24 mouse cellular contexts compared by ENCODE assay signal in the genomic region with DNA sequence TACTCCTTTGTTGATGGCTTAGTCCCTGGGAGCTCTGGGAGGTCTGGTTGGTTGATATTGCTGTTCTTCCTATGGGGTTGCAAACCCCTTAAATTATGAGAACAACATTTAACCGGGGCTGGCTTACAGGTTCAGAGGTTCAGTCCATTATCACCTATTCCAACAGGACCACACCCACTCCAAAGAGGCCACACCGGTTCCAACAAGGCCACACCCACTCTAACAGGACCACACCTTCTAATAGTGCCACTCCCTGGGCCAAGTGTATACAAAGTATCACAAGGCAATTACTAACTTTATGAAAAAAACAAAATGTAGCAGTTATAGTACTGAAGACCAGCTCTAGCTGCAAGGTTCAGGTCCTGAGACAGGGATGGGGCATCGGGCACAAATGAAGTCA. TPM values are rescaled to one million over a fixed set of nuclear protein-coding genes. Genes with fewer than 3 reads are reported as not detected.
DNase-seq lines count a peak whose midpoint lies in the region; ATAC-seq and TF ChIP-seq lines count a peak whose summit lies in the region.
"Had no signal": no experiment of that assay in that cellular context is flagged by ENCODE, and none has a peak within 500 bp of the region (broad histone marks: within the 10 kb centered on the region; RNA-seq: fewer than 3 reads in every experiment).

No protein-coding gene starts in this region.

- no peak overlapping the region for H3K4me2 ChIP-seq in liver, postnatal 0 days (ENCODE audit: low read depth, low read length)
- H3K4me2 ChIP-seq: embryonic facial prominence, embryonic 15.5 days; forebrain, embryonic 15.5 days; heart, embryonic 12.5 days; hindbrain, embryonic 14.5 days had no signal

- H3K79me2 ChIP-seq in macrophage (ENCODE audit: inconsistent target) = no peaks in the 10 kb centered on the region

- 51% methylated on average over 3 of the region's 3 CpGs for WGBS in liver, postnatal 0 days (ENCODE audit: insufficient replicate concordance)
- 56% methylated on average over 3 of the region's 3 CpGs for WGBS in macrophage (ENCODE audit: missing documents)

- H3K9ac ChIP-seq in liver, postnatal 0 days (replicated peaks) = no peak overlapping the region
- H3K9ac ChIP-seq: embryonic facial prominence, embryonic 15.5 days; forebrain, embryonic 15.5 days; heart, embryonic 12.5 days; hindbrain, embryonic 14.5 days had no signal

- no peak overlapping the region for H3K4me3 ChIP-seq in liver, postnatal 0 days (ENCODE audit: low read depth, low read length)
- H3K4me3 ChIP-seq in macrophage (ENCODE audit: inconsistent target) = no peak overlapping the region
- H3K4me3 ChIP-seq: embryonic facial prominence, embryonic 15.5 days; forebrain, embryonic 15.5 days; heart, embryonic 12.5 days; hindbrain, embryonic 10.5 days had no signal

- no peaks in the 10 kb centered on the region for H3K36me3 ChIP-seq in liver, postnatal 0 days (replicated peaks; ENCODE audit: insufficient read depth, low read length)
- H3K36me3 ChIP-seq in macrophage (ENCODE audit: inconsistent target) = no peaks in the 10 kb centered on the region
- H3K36me3 ChIP-seq: embryonic facial prominence, embryonic 15.5 days; forebrain, embryonic 15.5 days; heart, embryonic 12.5 days; hindbrain, embryonic 10.5 days had no signal

- peak; percentile 37 for DNase-seq in liver
- no peak for DNase-seq in liver, postnatal 0 days
- DNase-seq in spleen, postnatal 10 days (ENCODE audit: low spot score in 2 of 2) = no peak
- no peak for DNase-seq in layer of hippocampus, adult 11-12 months (ENCODE audit: low spot score)
- DNase-seq: adrenal gland, postnatal 14 days; cerebellum, adult 2 months; cerebellum, postnatal 14 days; embryo, embryonic 11 days; heart, adult 18-20 months had no signal

- no peaks in the 10 kb centered on the region for H3K27me3 ChIP-seq in liver, postnatal 0 days (ENCODE audit: insufficient read depth, low read length)
- H3K27me3 ChIP-seq: embryonic facial prominence, embryonic 15.5 days; forebrain, embryonic 15.5 days; heart, embryonic 12.5 days had no signal

- no peak for TF ChIP-seq CTCF in liver, postnatal 0 days (IDR thresholded peaks at IDR 0.05; ENCODE audit: low read depth)

- no peaks in the 10 kb centered on the region; the same call in 1 of the 2 replicates for H3K4me1 ChIP-seq in liver, postnatal 0 days (ENCODE audit: insufficient read depth)
- H3K4me1 ChIP-seq: hindbrain, embryonic 10.5 days had no signal

- no peak overlapping the region for H3K27ac ChIP-seq in liver, postnatal 0 days (ENCODE audit: low read depth)
- H3K27ac ChIP-seq in macrophage = 0 out of 2 replicates have a peak overlapping the region, but pooled peaks have one; percentile 32
- H3K27ac ChIP-seq: embryonic facial prominence, embryonic 15.5 days; forebrain, embryonic 15.5 days; hindbrain, embryonic 10.5 days; hindbrain, embryonic 14.5 days had no signal

- ATAC-seq in liver, postnatal 0 days = no peak
- ATAC-seq in erythroblast, adult 5-6 weeks (replicated peaks; ENCODE audit: low FRiP score, poor library complexity, severe bottlenecking) = 0 out of 2 replicates have a peak, but pooled peaks have one; percentile 54
- ATAC-seq: activated CD4-positive, CD25-positive, alpha-beta regulatory T cell, adult 4 months; forebrain, embryonic 15.5 days; Patski had no signal

- no peaks in the 10 kb centered on the region for H3K9me3 ChIP-seq in liver, postnatal 0 days (ENCODE audit: low read length)
- H3K9me3 ChIP-seq: embryonic facial prominence, embryonic 15.5 days; forebrain, embryonic 15.5 days; heart, embryonic 12.5 days had no signal

- TF ChIP-seq EP300 in liver, postnatal 0 days (IDR thresholded peaks at IDR 0.05; ENCODE audit: low read depth) = no peak

RNA-seq across cellular contexts. Expression of gene Myl2, which starts 16.3 kb away (rescaled TPM):
- 0.66 and 7.2 TPM in 2 replicates for polyA plus RNA-seq in liver, postnatal 0 days (2015; fragmentation: Nextera tagmentation; extraction: Ambion mirVana)
- not detected in 2 replicates for total RNA-seq in erythroblast, adult 5-6 weeks (2015; ENCODE audit: low replicate concordance)
- total RNA-seq in erythroblast, adult 5-6 weeks (2017; ENCODE audit: low replicate concordance) = 1.1 TPM in 1 of 2 replicates, not detected in the other
- not detected for total RNA-seq in macrophage (2018; cell fraction: chromatin; rRNA removed)
- total RNA-seq in macrophage (2018; cell fraction: cytosol; rRNA removed) = under 1 TPM in 5 of 26 experiments, not detected in 21; 0.33 to 0.69 (median 0.54) TPM
- not detected for total RNA-seq in macrophage (2018; cell fraction: nucleus; rRNA removed)
- polyA plus RNA-seq in macrophage (2018) = 1.5 TPM in 1 of 3 replicates, not detected in the others
- total RNA-seq: adrenal gland, adult 18-20 months; adrenal gland, postnatal 14 days; CH12.LX; common myeloid progenitor, adult 5-6 weeks had no signal
- polyA plus RNA-seq: activated CD4-positive, CD25-positive, alpha-beta regulatory T cell, adult 4 months; forebrain, embryonic 11.5 days; Patski had no signal

RNA-seq across cellular contexts. Expression of gene Cux2, which starts 34.6 kb away (rescaled TPM):
- 3.5 and 3.6 TPM in 2 replicates for polyA plus RNA-seq in liver, postnatal 0 days (2015; fragmentation: Nextera tagmentation; extraction: Ambion mirVana)
- total RNA-seq in erythroblast, adult 5-6 weeks (2015; ENCODE audit: low replicate concordance) = not detected in 2 replicates
- 0.17 TPM in 1 of 2 replicates, not detected in the other for total RNA-seq in erythroblast, adult 5-6 weeks (2017; ENCODE audit: low replicate concordance)
- total RNA-seq in macrophage (2018; cell fraction: chromatin; rRNA removed) = not detected
- not detected for total RNA-seq in macrophage (2018; cell fraction: cytosol; rRNA removed)
- not detected for total RNA-seq in macrophage (2018; cell fraction: nucleus; rRNA removed)
- not detected in 3 replicates for polyA plus RNA-seq in macrophage (2018)
- total RNA-seq: common myeloid progenitor, adult 5-6 weeks had no signal

RNA-seq across cellular contexts. Expression of gene Ccdc63, which starts 56.2 kb away (rescaled TPM):
- 0.13 and 0.18 TPM in 2 replicates for polyA plus RNA-seq in liver, postnatal 0 days (2015; fragmentation: Nextera tagmentation; extraction: Ambion mirVana)
- not detected in 2 replicates for total RNA-seq in erythroblast, adult 5-6 weeks (2015; ENCODE audit: low replicate concordance)
- 4.0 TPM in 1 of 2 replicates, not detected in the other for total RNA-seq in erythroblast, adult 5-6 weeks (2017; ENCODE audit: low replicate concordance)
- total RNA-seq in macrophage (2018; cell fraction: chromatin; rRNA removed) = 1 to 10 TPM in 25 of 26 experiments, under 1 TPM in 1; 0.77 to 8.8 (median 4.1) TPM
- total RNA-seq in macrophage (2018; cell fraction: cytosol; rRNA removed) = 1 to 10 TPM in 1 of 26 experiments, under 1 TPM in 24, not detected in 1; 0.12 to 1.1 (median 0.41) TPM
- 1 to 10 TPM in 21 of 26 experiments, under 1 TPM in 5; 0.22 to 6.2 (median 1.6) TPM for total RNA-seq in macrophage (2018; cell fraction: nucleus; rRNA removed)
- 0.25 to 1.1 TPM (median 0.70 TPM) in 3 replicates for polyA plus RNA-seq in macrophage (2018)
- total RNA-seq: adrenal gland, postnatal 14 days; heart, adult 18-20 months; heart, postnatal 25 days had no signal
- polyA plus RNA-seq: embryonic facial prominence, embryonic 11.5 days; forebrain, embryonic 11.5 days; forebrain, embryonic 15.5 days; hindbrain, embryonic 10.5 days; Patski had no signal
